Mouse (Mus musculus): ENCODE results near the gene Ubl5. TPM values are rescaled to one million over a fixed set of nuclear protein-coding genes. Genes with fewer than 3 reads are reported as not detected.
A peak's percentile ranks its signal among the peaks of the same experiment; 100 is the strongest.

Gene Ubl5
- polyA plus RNA-seq, 1 experiment from 2014 or later: 362 TPM

- Histone ChIP-seq H3K9ac (no peak overlapping the region), H3K4me3 (no peak overlapping the region), H3K4me1 (replicated peaks) (peaks cover 35% of the 10 kb centered on the region), H3K27ac (ENCODE audit: poor library complexity, severe bottlenecking) (peak overlapping the region; percentile 26; the same call in 1 of the 2 replicates), H3K27me3 (replicated peaks) (no peaks in the 10 kb centered on the region), H3K9me3 (replicated peaks) (no peaks in the 10 kb centered on the region), H3K4me2 (no peak overlapping the region), H3K36me3 (peaks cover 81% of the 10 kb centered on the region)
- WGBS: 65% methylated on average over 3 of the region's 3 CpGs
- no peak for ATAC-seq (ENCODE audit: insufficient number of reproducible peaks, low FRiP score)
These were observed 14.9 kb downstream of the Ubl5 start for GRCm38 (mm10) chr9:20657546-20657945.

- H3K36me3 ChIP-seq: peaks cover 74% of the 10 kb centered on the region
- no peak for ATAC-seq (ENCODE audit: insufficient number of reproducible peaks, low FRiP score)
These were observed 19.6 kb downstream of the Ubl5 start for GRCm38 (mm10) chr9:20662325-20662724.

GRCm38 (mm10) chr9:20662874-20663273 is 20.2 kb downstream of the Ubl5 start:
- Histone ChIP-seq H3K4me3 (no peak overlapping the region), H3K36me3 (peaks cover 68% of the 10 kb centered on the region), H3K9me3 (replicated peaks) (no peaks in the 10 kb centered on the region), H3K9ac (no peak overlapping the region), H3K4me2 (no peak overlapping the region), H3K27me3 (replicated peaks) (no peaks in the 10 kb centered on the region), H3K27ac (ENCODE audit: poor library complexity, severe bottlenecking) (no peak overlapping the region), H3K4me1 (replicated peaks) (peaks cover 12% of the 10 kb centered on the region)
- ATAC-seq (ENCODE audit: insufficient number of reproducible peaks, low FRiP score): no peak
- WGBS: 94% methylated on average over 8 of the region's 8 CpGs

More at GRCm38 (mm10) chr9:20662325-20662724, 19.6 kb downstream of the Ubl5 start:
- Histone ChIP-seq H3K27ac (ENCODE audit: poor library complexity, severe bottlenecking) (no peak overlapping the region), H3K9me3 (replicated peaks) (no peaks in the 10 kb centered on the region), H3K27me3 (replicated peaks) (no peaks in the 10 kb centered on the region), H3K9ac (no peak overlapping the region), H3K4me2 (no peak overlapping the region), H3K4me3 (no peak overlapping the region), H3K4me1 (replicated peaks) (peaks cover 18% of the 10 kb centered on the region)
- 56% methylated on average over 3 of the region's 3 CpGs for WGBS

- peaks cover 57% of the 10 kb centered on the region for H3K36me3 ChIP-seq
These were observed 21.3 kb downstream of the Ubl5 start for GRCm38 (mm10) chr9:20663956-20664355.

GRCm38 (mm10) chr9:20664366-20664765 is 21.7 kb downstream of the Ubl5 start:
- Histone ChIP-seq H3K4me1 (replicated peaks) (0 out of 2 replicates have a peak, but pooled peaks cover 4% of the 10 kb centered on the region), H3K4me3 (no peak overlapping the region), H3K36me3 (peaks cover 53% of the 10 kb centered on the region), H3K27ac (ENCODE audit: poor library complexity, severe bottlenecking) (no peak overlapping the region), H3K9ac (no peak overlapping the region), H3K9me3 (replicated peaks) (no peaks in the 10 kb centered on the region), H3K4me2 (no peak overlapping the region), H3K27me3 (replicated peaks) (no peaks in the 10 kb centered on the region)
- WGBS: 85% methylated on average over 2 of the region's 2 CpGs
- ATAC-seq (ENCODE audit: insufficient number of reproducible peaks, low FRiP score): no peak

More at GRCm38 (mm10) chr9:20663956-20664355, 21.3 kb downstream of the Ubl5 start:
- H3K4me3 ChIP-seq: no peak overlapping the region
- H3K4me1 ChIP-seq (replicated peaks): 0 out of 2 replicates have a peak, but pooled peaks cover 4% of the 10 kb centered on the region
- no peak overlapping the region for H3K27ac ChIP-seq (ENCODE audit: poor library complexity, severe bottlenecking)
- no peaks in the 10 kb centered on the region for H3K9me3 ChIP-seq (replicated peaks)
- no peak overlapping the region for H3K9ac ChIP-seq
- H3K27me3 ChIP-seq (replicated peaks): no peaks in the 10 kb centered on the region
- H3K4me2 ChIP-seq: no peak overlapping the region
- 95% methylated on average over 2 of the region's 2 CpGs for WGBS
- ATAC-seq (ENCODE audit: insufficient number of reproducible peaks, low FRiP score): no peak

GRCm38 (mm10) chr9:20664982-20665637 is 22.4 kb downstream of the Ubl5 start:
- Histone ChIP-seq H3K27me3 (replicated peaks) (no peaks in the 10 kb centered on the region), H3K9ac (no peak overlapping the region), H3K4me1 (replicated peaks) (0 out of 2 replicates have a peak, but pooled peaks cover 4% of the 10 kb centered on the region), H3K36me3 (peaks cover 49% of the 10 kb centered on the region), H3K27ac (ENCODE audit: poor library complexity, severe bottlenecking) (no peak overlapping the region), H3K4me2 (no peak overlapping the region), H3K4me3 (no peak overlapping the region), H3K9me3 (replicated peaks) (no peaks in the 10 kb centered on the region)
- WGBS: 80% methylated on average over 5 of the region's 5 CpGs
- ATAC-seq (ENCODE audit: insufficient number of reproducible peaks, low FRiP score): no peak

GRCm38 (mm10) chr9:20665925-20666324 is 23.2 kb downstream of the Ubl5 start:
- 40% methylated on average over 8 of the region's 8 CpGs for WGBS
- Histone ChIP-seq H3K27ac (ENCODE audit: poor library complexity, severe bottlenecking) (no peak overlapping the region), H3K9ac (no peak overlapping the region), H3K4me3 (no peak overlapping the region), H3K36me3 (peaks cover 41% of the 10 kb centered on the region), H3K4me1 (replicated peaks) (0 out of 2 replicates have a peak, but pooled peaks cover 4% of the 10 kb centered on the region), H3K4me2 (no peak overlapping the region), H3K27me3 (replicated peaks) (no peaks in the 10 kb centered on the region), H3K9me3 (replicated peaks) (no peaks in the 10 kb centered on the region)
- ATAC-seq (ENCODE audit: insufficient number of reproducible peaks, low FRiP score): no peak

- no peak for ATAC-seq (ENCODE audit: insufficient number of reproducible peaks, low FRiP score)
- H3K4me2 ChIP-seq: no peak overlapping the region
- no peak overlapping the region for H3K27ac ChIP-seq (ENCODE audit: poor library complexity, severe bottlenecking)
- H3K9me3 ChIP-seq (replicated peaks): no peaks in the 10 kb centered on the region
- H3K4me3 ChIP-seq: no peak overlapping the region
- 5% methylated on average over 7 of the region's 7 CpGs for WGBS
- no peak overlapping the region for H3K9ac ChIP-seq
- H3K27me3 ChIP-seq (replicated peaks): no peaks in the 10 kb centered on the region
- peaks cover 34% of the 10 kb centered on the region for H3K36me3 ChIP-seq
- 0 out of 2 replicates have a peak, but pooled peaks cover 4% of the 10 kb centered on the region for H3K4me1 ChIP-seq (replicated peaks)
These were observed 23.9 kb downstream of the Ubl5 start for GRCm38 (mm10) chr9:20666510-20667034.

- H3K4me1 ChIP-seq (replicated peaks): 0 out of 2 replicates have a peak, but pooled peaks cover 4% of the 10 kb centered on the region
- H3K4me2 ChIP-seq: no peak overlapping the region
- no peak overlapping the region for H3K9ac ChIP-seq
- WGBS: 91% methylated on average over 22 of the region's 22 CpGs
- ATAC-seq (ENCODE audit: insufficient number of reproducible peaks, low FRiP score): no peak
- H3K4me3 ChIP-seq: no peak overlapping the region
- H3K27me3 ChIP-seq (replicated peaks): no peaks in the 10 kb centered on the region
- no peak overlapping the region for H3K27ac ChIP-seq (ENCODE audit: poor library complexity, severe bottlenecking)
- H3K9me3 ChIP-seq (replicated peaks): no peaks in the 10 kb centered on the region
- H3K36me3 ChIP-seq: peaks cover 20% of the 10 kb centered on the region
These were observed 25.4 kb downstream of the Ubl5 start for GRCm38 (mm10) chr9:20668065-20668464.

GRCm38 (mm10) chr9:20672047-20672446 is 29.4 kb downstream of the Ubl5 start:
- Histone ChIP-seq H3K9me3 (replicated peaks) (no peaks in the 10 kb centered on the region), H3K9ac (no peak overlapping the region), H3K4me1 (replicated peaks) (0 out of 2 replicates have a peak, but pooled peaks cover 5% of the 10 kb centered on the region), H3K27me3 (replicated peaks) (no peaks in the 10 kb centered on the region), H3K36me3 (no peaks in the 10 kb centered on the region), H3K27ac (ENCODE audit: poor library complexity, severe bottlenecking) (no peak overlapping the region), H3K4me3 (no peak overlapping the region), H3K4me2 (no peak overlapping the region)
- ATAC-seq (ENCODE audit: insufficient number of reproducible peaks, low FRiP score): no peak
- 87% methylated on average over 16 of the region's 16 CpGs for WGBS

GRCm38 (mm10) chr9:20677892-20678291 is 35.2 kb downstream of the Ubl5 start:
- H3K4me1 ChIP-seq (replicated peaks): 0 out of 2 replicates have a peak, but pooled peaks cover 5% of the 10 kb centered on the region
- ATAC-seq (ENCODE audit: insufficient number of reproducible peaks, low FRiP score): no peak
- no peak overlapping the region for H3K4me3 ChIP-seq
- 0 out of 2 replicates have a peak, but pooled peaks cover 3% of the 10 kb centered on the region for H3K9me3 ChIP-seq (replicated peaks)
- H3K27ac ChIP-seq (ENCODE audit: poor library complexity, severe bottlenecking): no peak overlapping the region
- WGBS: 88% methylated on average over 12 of the region's 12 CpGs
- H3K4me2 ChIP-seq: no peak overlapping the region
- H3K9ac ChIP-seq: no peak overlapping the region
- H3K36me3 ChIP-seq: no peaks in the 10 kb centered on the region
- H3K27me3 ChIP-seq (replicated peaks): no peaks in the 10 kb centered on the region

All from heart, embryonic 12.5 days (tissue).